Mouse (Mus musculus) liver, adult 2 months (tissue): ENCODE measurements around the gene Ankrd11.

Experiments used
- CTCF ChIP-seq: fragments of 200-500 bp; IDR thresholded peaks from 2 replicates; pipeline ENCODE4 v1.5.1; 2011; ENCODE audit warnings: low read depth, low read length, control low read depth
- POLR2A ChIP-seq: fragments of 200-500 bp; IDR thresholded peaks from 2 replicates; pipeline ENCODE4 v1.6.1; 2011; ENCODE audit warnings: low read length, control low read depth; ENCODE audit not compliant: insufficient read depth; ENCODE audit errors: extremely low read depth

DNA sequence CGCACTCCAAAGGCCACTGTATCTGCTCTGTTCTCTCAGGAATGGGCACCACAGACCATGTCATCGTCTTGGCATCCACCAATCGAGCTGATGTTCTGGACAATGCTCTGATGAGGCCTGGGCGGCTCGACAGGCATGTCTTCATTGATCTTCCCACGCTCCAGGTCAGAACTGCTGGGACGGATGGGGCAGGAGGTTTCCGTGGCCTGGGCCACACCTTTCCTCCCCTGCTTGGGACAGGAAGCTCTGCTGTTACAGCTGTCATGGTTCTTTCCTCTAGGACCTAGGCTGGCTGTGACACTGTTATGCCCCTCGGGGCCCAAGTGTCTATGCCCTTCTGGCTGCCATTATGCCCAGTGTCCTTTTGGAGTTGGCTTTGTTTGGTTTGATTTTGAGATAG is 45.2 kb upstream of the Ankrd11 start:
- TF ChIP-seq CTCF = no peak
- no peak for TF ChIP-seq POLR2A
